Mouse (Mus musculus) cerebellum, adult 9-11 months (tissue): ENCODE measurements around the gene Slc37a3.
A peak's percentile ranks its signal among the peaks of the same experiment; 100 is the strongest.

Source experiments
- DNase-seq: peaks from one replicate; pipeline ENCODE4 v3.0.0; 2022

Gene Slc37a3

GRCm38 (mm10) chr6:39317854-39318630, 59.4 kb downstream of the Slc37a3 start:
- peak; percentile 29 for DNase-seq

DNA sequence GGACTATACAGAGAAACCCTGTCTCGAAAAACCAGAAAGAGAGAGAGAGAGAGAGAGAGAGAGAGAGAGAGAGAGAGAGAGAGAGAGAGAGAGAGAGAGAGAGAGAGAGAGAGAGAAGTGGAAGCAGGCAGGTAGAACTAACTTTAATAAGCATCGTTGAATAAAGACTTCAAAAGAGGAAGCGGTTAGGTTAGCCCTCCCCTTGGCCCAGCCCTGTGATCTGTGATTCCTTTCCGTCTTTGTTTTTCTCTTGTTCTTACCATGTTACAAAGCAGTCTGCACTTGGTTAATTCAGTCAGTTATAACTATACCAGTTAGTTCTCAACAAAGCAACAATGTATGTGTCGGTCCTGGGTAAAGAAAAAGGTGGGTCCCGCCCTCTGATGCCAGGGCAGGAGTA, 61.4 kb downstream of the Slc37a3 start:
- DNase-seq: no peak

DNA sequence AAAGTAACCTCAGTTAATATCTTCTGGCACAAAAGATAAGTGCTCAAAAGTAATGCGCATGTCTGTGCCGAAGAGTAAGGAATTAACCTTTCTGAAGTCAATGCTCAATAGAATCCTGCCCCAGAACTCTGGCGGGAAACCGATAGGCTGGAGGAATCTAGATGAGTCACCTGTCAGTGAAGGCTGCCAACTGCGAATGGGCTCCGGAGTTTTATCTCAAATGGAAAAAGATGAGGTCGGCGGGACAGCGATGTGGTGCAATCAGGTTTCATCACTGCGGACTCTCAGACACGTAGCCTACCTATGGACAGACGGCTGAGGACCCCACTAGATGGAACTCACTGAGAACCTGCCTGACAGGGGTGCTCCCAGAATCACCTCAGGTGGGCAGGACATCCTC, 63.0 kb downstream of the Slc37a3 start:
- DNase-seq: no peak

DNA sequence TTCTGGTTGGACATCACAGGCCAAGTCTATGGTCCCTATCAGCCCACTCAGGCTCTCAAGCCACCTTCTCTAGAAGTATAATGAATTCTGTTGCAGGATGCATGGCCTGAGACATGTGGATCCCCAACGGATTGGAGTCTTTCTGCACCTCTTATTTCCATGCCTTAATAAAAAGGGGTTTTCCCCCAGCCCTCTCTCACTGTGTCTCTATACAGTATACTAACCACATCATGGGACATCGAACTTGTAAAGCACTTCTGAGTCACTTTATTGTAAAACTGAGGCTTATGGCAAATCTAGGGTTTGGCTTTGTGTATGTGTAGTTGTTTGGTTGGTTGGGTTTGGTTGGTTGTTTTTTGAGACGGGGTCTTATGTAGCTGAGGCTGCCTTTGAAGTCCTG, 65.7 kb downstream of the Slc37a3 start:
- no peak for DNase-seq

GRCm38 (mm10) chr6:39304371-39304874, 73.1 kb downstream of the Slc37a3 start:
- DNase-seq: no peak

GRCm38 (mm10) chr6:39301484-39301883, 76.0 kb downstream of the Slc37a3 start:
- DNase-seq: no peak

DNA sequence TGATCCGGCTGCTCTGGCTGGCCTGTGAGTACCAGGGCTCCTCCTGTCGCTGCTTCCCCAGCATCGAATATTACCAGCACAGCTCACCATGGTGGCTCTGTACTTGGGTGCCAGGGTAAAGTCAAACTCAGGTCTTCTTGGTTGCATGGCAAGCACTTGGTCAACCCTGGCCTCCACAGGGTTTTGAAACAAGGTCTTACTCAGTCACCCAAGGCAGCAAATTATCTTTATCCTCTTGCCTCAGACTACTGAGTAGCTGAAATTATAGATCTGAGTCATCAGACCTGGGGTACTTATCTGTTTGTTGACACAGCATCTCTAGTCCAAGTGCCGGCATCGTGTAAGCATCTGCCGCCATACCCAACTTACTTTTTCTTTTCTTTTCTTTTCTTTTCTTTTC, 80.4 kb downstream of the Slc37a3 start:
- DNase-seq: no peak

GRCm38 (mm10) chr6:39296474-39296873, 81.0 kb downstream of the Slc37a3 start:
- DNase-seq: no peak

- DNase-seq: no peak
Measured at GRCm38 (mm10) chr6:39295727-39296411, 81.6 kb downstream of the Slc37a3 start.

DNA sequence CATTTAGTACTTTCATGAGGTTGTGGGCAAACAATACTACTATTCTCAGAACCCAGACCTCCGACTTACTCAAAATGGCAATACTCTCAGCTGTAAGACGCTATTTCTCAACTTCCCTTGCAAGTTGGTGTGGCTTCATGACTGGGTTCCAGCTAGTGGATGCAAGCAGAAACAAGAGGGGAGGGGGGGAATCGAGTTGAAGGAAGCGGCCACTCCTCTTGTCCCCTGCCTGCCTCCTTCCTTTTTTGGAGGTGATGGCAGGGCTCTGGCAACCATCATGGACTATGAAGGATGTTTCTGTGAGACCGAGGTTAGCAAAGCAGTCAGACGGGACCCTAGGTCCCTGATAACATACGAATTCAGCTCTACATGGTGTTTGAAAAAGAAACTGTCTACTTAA, 87.8 kb downstream of the Slc37a3 start:
- DNase-seq: no peak

GRCm38 (mm10) chr6:39287782-39288181, 89.7 kb downstream of the Slc37a3 start:
- no peak for DNase-seq

- DNase-seq: no peak
Measured at GRCm38 (mm10) chr6:39286732-39287083, 90.8 kb downstream of the Slc37a3 start.

DNA sequence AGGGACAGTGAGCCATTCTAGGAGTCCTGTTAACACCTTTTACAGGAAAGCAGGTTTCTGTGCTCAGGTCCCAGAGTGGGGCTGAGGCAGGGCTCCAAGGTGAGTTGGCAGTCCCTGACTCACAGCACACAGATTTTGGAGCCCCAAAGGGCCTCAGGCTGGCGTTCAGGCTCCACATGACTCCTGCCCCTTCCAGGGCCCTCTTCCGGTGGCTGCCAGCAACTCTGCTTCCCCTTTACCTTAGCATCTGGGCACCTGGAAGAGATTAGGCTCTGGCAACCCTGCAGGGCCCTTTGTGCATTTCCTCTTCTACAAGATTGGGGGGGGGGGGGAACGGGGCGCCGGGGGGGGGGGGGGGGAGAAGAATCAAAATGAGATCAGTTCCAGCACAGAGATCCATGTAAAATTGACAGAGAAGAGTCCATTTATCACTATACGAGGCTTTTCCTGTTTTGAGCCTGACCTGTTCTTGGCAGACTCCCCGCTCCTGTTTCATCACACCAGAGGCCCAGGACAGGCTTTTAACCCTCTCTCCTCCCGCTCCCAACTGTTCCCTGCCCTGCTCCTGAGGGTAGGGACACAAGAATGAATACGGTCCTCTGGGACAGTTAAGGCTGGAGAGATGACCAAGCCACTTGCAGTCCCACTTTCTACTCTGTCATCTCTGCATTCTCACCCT, 91.3 kb downstream of the Slc37a3 start:
- DNase-seq: peak; percentile 41

DNA sequence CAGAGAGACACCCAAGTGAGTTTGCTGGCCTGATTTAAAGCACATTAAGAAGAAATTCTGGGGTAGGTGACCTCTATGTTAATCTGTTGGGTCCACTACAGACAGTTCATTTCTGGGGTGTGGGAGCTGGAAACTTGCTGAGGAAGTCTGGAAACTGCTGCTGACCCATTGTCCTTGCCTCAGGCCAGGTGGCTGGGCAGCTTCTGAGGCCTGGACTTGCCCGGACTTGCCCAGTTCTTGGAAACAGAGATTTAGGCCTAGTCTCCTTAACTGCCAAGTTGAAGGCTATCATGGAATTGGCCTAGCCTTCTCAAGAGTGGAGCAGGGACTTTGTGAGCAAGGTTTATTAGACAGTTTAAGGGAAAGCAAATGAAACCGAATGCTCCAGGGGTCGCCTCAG, 92.6 kb downstream of the Slc37a3 start:
- DNase-seq: no peak
